Mouse (Mus musculus) embryonic fibroblast, embryonic 13.5 days (primary cell): ENCODE data around the gene Taar7e. TPM values are rescaled to one million over a fixed set of nuclear protein-coding genes. Genes with fewer than 3 reads are reported as not detected.
"Not testable (repeated sequence)": the region's sequence is repeated elsewhere in the genome, so short reads cannot be mapped to it uniquely, and the experiment has no call there.

Experiments
- H3K27ac ChIP-seq: 2 replicates; pipeline ENCODE4 v1.5.1; 2012; ENCODE audit warnings: low read length, control low read depth, inconsistent platforms; ENCODE audit not compliant: insufficient read depth
- H3K4me1 ChIP-seq: 2 replicates; pipeline ENCODE4 v1.6.1; 2011; ENCODE audit warnings: low read length; ENCODE audit not compliant: control insufficient read depth, insufficient read depth
- H3K4me3 ChIP-seq: 2 replicates; pipeline ENCODE4 v1.5.1; 2011; ENCODE audit warnings: mild to moderate bottlenecking, control low read depth, low read length; ENCODE audit not compliant: insufficient read depth
- CTCF ChIP-seq: IDR thresholded peaks from 2 replicates; pipeline ENCODE4 v1.5.1; 2011; ENCODE audit warnings: mild to moderate bottlenecking, control low read depth, low read length, moderate library complexity, borderline replicate concordance; ENCODE audit not compliant: insufficient read depth
- POLR2A ChIP-seq: IDR thresholded peaks from 2 replicates; pipeline ENCODE4 v1.6.1; 2011; ENCODE audit warnings: low read depth, mild to moderate bottlenecking, control low read depth, low read length, moderate library complexity
- polyA plus RNA-seq: library from polyadenylated mRNA; stranded (reverse); fragments of >200 nt; gene quantifications from 2 replicates; pipeline ENCODE4 v1.2.4, GENCODE M21; 2011; ENCODE audit warnings: low read depth; ENCODE audit not compliant: missing spikeins, insufficient read length

The Taar7e gene
- polyA plus RNA-seq, 1 experiment: not detected

GRCm38 (mm10) chr10:24058986-24059385 is 21.6 kb downstream of the Taar7e start:
- no peak for TF ChIP-seq CTCF
- no peak for TF ChIP-seq POLR2A
- Histone ChIP-seq H3K4me3 (no peak overlapping the region), H3K4me1 (no peaks in the 10 kb centered on the region), H3K27ac (no peak overlapping the region)

GRCm38 (mm10) chr10:24074751-24075150 is 37.3 kb downstream of the Taar7e start:
- not testable (repeated sequence) for H3K27ac ChIP-seq, H3K4me1 ChIP-seq, H3K4me3 ChIP-seq

GRCm38 (mm10) chr10:24076200-24076599 is 38.8 kb downstream of the Taar7e start, which contains the start of gene Taar8a:
Taar8a (plus strand) TSS chr10:24076500.
- not testable (repeated sequence) for H3K4me1 ChIP-seq, H3K27ac ChIP-seq, H3K4me3 ChIP-seq

GRCm38 (mm10) chr10:24080166-24080565 is 42.8 kb downstream of the Taar7e start:
- peak; percentile 33; the same call in 1 of the 2 replicates for TF ChIP-seq CTCF
- TF ChIP-seq POLR2A: no peak
- Histone ChIP-seq H3K4me3 (no peak overlapping the region), H3K27ac (no peak overlapping the region), H3K4me1 (no peaks in the 10 kb centered on the region)

- Histone ChIP-seq H3K27ac (no peak overlapping the region), H3K4me1 (no peaks in the 10 kb centered on the region), H3K4me3 (no peak overlapping the region)
- TF ChIP-seq CTCF: no peak
Observed at GRCm38 (mm10) chr10:24085936-24086335, 48.5 kb downstream of the Taar7e start.

- Histone ChIP-seq H3K4me1 (no peaks in the 10 kb centered on the region), H3K4me3 (no peak overlapping the region)
- TF ChIP-seq CTCF (no peak), POLR2A (no peak)
Observed at GRCm38 (mm10) chr10:24086555-24086954, 49.1 kb downstream of the Taar7e start.

GRCm38 (mm10) chr10:24087168-24087567 is 49.8 kb downstream of the Taar7e start:
- TF ChIP-seq CTCF (no peak), POLR2A (no peak)
- no peak overlapping the region for H3K4me3 ChIP-seq
- no peak overlapping the region for H3K27ac ChIP-seq
- H3K4me1 ChIP-seq: no peaks in the 10 kb centered on the region

More at GRCm38 (mm10) chr10:24086555-24086954, 49.1 kb downstream of the Taar7e start:
- no peak overlapping the region for H3K27ac ChIP-seq

Other genes with a start within 250 kb of the Taar7e start
- gene Slc18b1, start 240.6 kb upstream of the Taar7e start, polyA plus RNA-seq: 19.9 and 28.8 TPM in 2 replicates
- not detected in 2 replicates for gene Vnn3, start 186.2 kb upstream of the Taar7e start, polyA plus RNA-seq
- gene Vnn1, start 142.9 kb upstream of the Taar7e start, polyA plus RNA-seq: 4.5 and 5.1 TPM in 2 replicates
- gene Taar1, start 117.3 kb upstream of the Taar7e start, polyA plus RNA-seq: not detected in 2 replicates
- gene Taar2, start 99.0 kb upstream of the Taar7e start, polyA plus RNA-seq: not detected in 2 replicates
- gene Taar3, start 88.1 kb upstream of the Taar7e start, polyA plus RNA-seq: not detected in 2 replicates
- not detected in 2 replicates for gene Taar4, start 77.1 kb upstream of the Taar7e start, polyA plus RNA-seq
- not detected in 2 replicates for gene Taar5, start 66.9 kb upstream of the Taar7e start, polyA plus RNA-seq
- not detected in 2 replicates for gene Taar6, start 52.0 kb upstream of the Taar7e start, polyA plus RNA-seq
- gene Taar7a, start 44.1 kb upstream of the Taar7e start, polyA plus RNA-seq: not detected in 2 replicates
- not detected in 2 replicates for gene Taar7b, start 37.7 kb upstream of the Taar7e start, polyA plus RNA-seq
- not detected in 2 replicates for gene Taar7d, start 10.4 kb upstream of the Taar7e start, polyA plus RNA-seq
- not detected in 2 replicates for gene Taar7f, start 11.9 kb downstream of the Taar7e start, polyA plus RNA-seq
- not detected in 2 replicates for gene Taar8a, start 38.9 kb downstream of the Taar7e start, polyA plus RNA-seq
- not detected in 2 replicates for gene Taar8b, start 54.7 kb downstream of the Taar7e start, polyA plus RNA-seq
- gene Taar8c, start 64.3 kb downstream of the Taar7e start, polyA plus RNA-seq: not detected in 2 replicates
- not detected in 2 replicates for gene Taar9, start 71.9 kb downstream of the Taar7e start, polyA plus RNA-seq
- gene Stx7, start 111.7 kb downstream of the Taar7e start, polyA plus RNA-seq: 93.6 and 103 TPM in 2 replicates
- 29.0 and 40.2 TPM in 2 replicates for gene Moxd1, start 185.9 kb downstream of the Taar7e start, polyA plus RNA-seq